Mouse (Mus musculus) forebrain, embryonic 13.5 days (tissue): ENCODE measurements around the gene Phactr2. TPM values are rescaled to one million over a fixed set of nuclear protein-coding genes. Genes with fewer than 3 reads are reported as not detected.

Experiments used
- ATAC-seq: fragments of 200-750 bp; cut with Nextera tagmentation; 2 replicates; pipeline ENCODE4 v1.8.0; 2017
- H3K27ac ChIP-seq: fragments of 300-500 bp; sonication (generic); 2 replicates; pipeline ENCODE4 v1.5.1; 2015; ENCODE audit warnings: inconsistent platforms, mild to moderate bottlenecking, moderate library complexity
- H3K27me3 ChIP-seq: fragments of 300-500 bp; sonication (generic); 2 replicates; pipeline ENCODE4 v1.6.1; 2015; ENCODE audit warnings: mild to moderate bottlenecking, inconsistent platforms
- H3K36me3 ChIP-seq: fragments of 300-500 bp; sonication (generic); 2 replicates; pipeline ENCODE4 v1.6.1; 2015; ENCODE audit warnings: mild to moderate bottlenecking, inconsistent platforms; ENCODE audit not compliant: poor library complexity, severe bottlenecking
- H3K4me1 ChIP-seq: fragments of 300-500 bp; sonication (generic); 2 replicates; pipeline ENCODE4 v1.6.1; 2015; ENCODE audit warnings: inconsistent platforms
- H3K4me2 ChIP-seq: fragments of 300-500 bp; sonication (generic); 2 replicates; pipeline ENCODE4 v1.6.1; 2015; ENCODE audit warnings: inconsistent platforms, mild to moderate bottlenecking, moderate library complexity
- H3K4me3 ChIP-seq: fragments of 300-500 bp; sonication (generic); 2 replicates; pipeline ENCODE4 v1.5.1; 2015; ENCODE audit warnings: mild to moderate bottlenecking, inconsistent platforms
- H3K9ac ChIP-seq: fragments of 300-500 bp; sonication (generic); 2 replicates; pipeline ENCODE4 v1.6.1; 2015; ENCODE audit warnings: mild to moderate bottlenecking, inconsistent platforms
- H3K9me3 ChIP-seq: fragments of 300-500 bp; sonication (generic); replicated peaks from 2 replicates; pipeline ENCODE4 v1.6.1; 2016; ENCODE audit warnings: inconsistent platforms
- WGBS: fragments of 180-500 bp; shearing (Covaris S2); methylation state at CpG from one replicate; pipeline ENCODE4 v1.1.7; 2015; 5-methylcytosine and 5-hydroxymethylcytosine counted together
- polyA plus RNA-seq: library from polyadenylated mRNA; unstranded; fragments of >200 nt; fragmentation: Nextera tagmentation; extraction: Ambion mirVana; gene quantifications from 2 replicates; pipeline ENCODE4 v1.2.1, GENCODE M21; 2015

Gene Phactr2
- polyA plus RNA-seq, 1 experiment from 2014 or later: 8.5 TPM

DNA sequence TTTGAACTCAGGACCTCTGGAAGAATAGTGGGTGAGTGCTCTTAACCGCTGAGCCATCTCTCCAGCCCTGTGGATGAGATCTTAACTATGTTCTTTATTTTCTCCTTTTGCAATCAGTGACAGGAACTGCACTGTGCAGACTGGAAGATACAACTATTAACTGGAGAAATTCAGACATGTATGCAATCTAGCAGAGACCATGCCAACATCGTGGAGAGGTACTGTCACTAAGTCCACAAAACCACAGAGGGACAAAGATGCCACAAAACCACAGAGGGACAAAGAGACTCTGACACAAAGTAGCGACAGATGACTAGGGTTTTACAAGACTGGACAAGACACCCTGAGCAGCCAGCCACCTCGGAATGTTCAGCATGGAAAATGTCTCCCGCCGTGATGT, 30.6 kb downstream of the Phactr2 start:
- WGBS: 88% methylated on average over 6 of the region's 6 CpGs
- no peak overlapping the region for H3K4me2 ChIP-seq
- H3K9me3 ChIP-seq: no peaks in the 10 kb centered on the region
- no peaks in the 10 kb centered on the region for H3K27me3 ChIP-seq
- no peaks in the 10 kb centered on the region for H3K36me3 ChIP-seq
- no peak overlapping the region for H3K27ac ChIP-seq
- H3K9ac ChIP-seq: no peak overlapping the region
- H3K4me3 ChIP-seq: no peak overlapping the region
- ATAC-seq: no peak
- 0 out of 2 replicates have a peak, but pooled peaks cover 6% of the 10 kb centered on the region for H3K4me1 ChIP-seq

- no peaks in the 10 kb centered on the region for H3K9me3 ChIP-seq
- H3K27me3 ChIP-seq: no peaks in the 10 kb centered on the region
- H3K9ac ChIP-seq: no peak overlapping the region
- 82% methylated on average over 4 of the region's 4 CpGs for WGBS
- H3K4me1 ChIP-seq: no peaks in the 10 kb centered on the region
- H3K27ac ChIP-seq: no peak overlapping the region
- H3K4me3 ChIP-seq: no peak overlapping the region
- H3K36me3 ChIP-seq: no peaks in the 10 kb centered on the region
- no peak for ATAC-seq
- no peak overlapping the region for H3K4me2 ChIP-seq
These were observed 33.9 kb downstream of the Phactr2 start for GRCm38 (mm10) chr10:13440292-13440691.

- no peaks in the 10 kb centered on the region for H3K36me3 ChIP-seq
- 60% methylated on average over 10 of the region's 10 CpGs for WGBS
- H3K9ac ChIP-seq: no peak overlapping the region
- H3K27me3 ChIP-seq: no peaks in the 10 kb centered on the region
- no peak for ATAC-seq
- no peak overlapping the region for H3K4me3 ChIP-seq
- H3K27ac ChIP-seq: no peak overlapping the region
- no peaks in the 10 kb centered on the region for H3K4me1 ChIP-seq
- H3K9me3 ChIP-seq: no peaks in the 10 kb centered on the region
- no peak overlapping the region for H3K4me2 ChIP-seq
These were observed 35.9 kb downstream of the Phactr2 start for GRCm38 (mm10) chr10:13438118-13438821.

- Histone ChIP-seq H3K27ac (no peak overlapping the region), H3K9me3 (no peaks in the 10 kb centered on the region), H3K4me2 (no peak overlapping the region), H3K4me1 (peaks cover 10% of the 10 kb centered on the region), H3K36me3 (no peaks in the 10 kb centered on the region), H3K27me3 (no peaks in the 10 kb centered on the region), H3K4me3 (no peak overlapping the region), H3K9ac (no peak overlapping the region)
- ATAC-seq: no peak
- 93% methylated on average over 9 of the region's 9 CpGs for WGBS
These were observed 37.2 kb downstream of the Phactr2 start for GRCm38 (mm10) chr10:13437011-13437410.

- no peaks in the 10 kb centered on the region for H3K27me3 ChIP-seq
- no peak for ATAC-seq
- no peak overlapping the region for H3K4me2 ChIP-seq
- H3K4me3 ChIP-seq: no peak overlapping the region
- H3K9ac ChIP-seq: no peak overlapping the region
- H3K9me3 ChIP-seq: no peaks in the 10 kb centered on the region
- peaks cover 20% of the 10 kb centered on the region for H3K4me1 ChIP-seq
- H3K27ac ChIP-seq: no peak overlapping the region
- no peaks in the 10 kb centered on the region for H3K36me3 ChIP-seq
- 20% methylated on average over 7 of the region's 7 CpGs for WGBS
These were observed 41.2 kb downstream of the Phactr2 start for GRCm38 (mm10) chr10:13433016-13433415.

- no peaks in the 10 kb centered on the region for H3K36me3 ChIP-seq
- no peak overlapping the region for H3K9ac ChIP-seq
- 18% methylated on average over 8 of the region's 8 CpGs for WGBS
- no peaks in the 10 kb centered on the region for H3K27me3 ChIP-seq
- H3K9me3 ChIP-seq: no peaks in the 10 kb centered on the region
- no peak for ATAC-seq
- peaks cover 20% of the 10 kb centered on the region for H3K4me1 ChIP-seq
- H3K27ac ChIP-seq: no peak overlapping the region; the same call in 1 of the 2 replicates
- no peak overlapping the region for H3K4me3 ChIP-seq
- no peak overlapping the region for H3K4me2 ChIP-seq
These were observed 42.3 kb downstream of the Phactr2 start for GRCm38 (mm10) chr10:13431641-13432540.

DNA sequence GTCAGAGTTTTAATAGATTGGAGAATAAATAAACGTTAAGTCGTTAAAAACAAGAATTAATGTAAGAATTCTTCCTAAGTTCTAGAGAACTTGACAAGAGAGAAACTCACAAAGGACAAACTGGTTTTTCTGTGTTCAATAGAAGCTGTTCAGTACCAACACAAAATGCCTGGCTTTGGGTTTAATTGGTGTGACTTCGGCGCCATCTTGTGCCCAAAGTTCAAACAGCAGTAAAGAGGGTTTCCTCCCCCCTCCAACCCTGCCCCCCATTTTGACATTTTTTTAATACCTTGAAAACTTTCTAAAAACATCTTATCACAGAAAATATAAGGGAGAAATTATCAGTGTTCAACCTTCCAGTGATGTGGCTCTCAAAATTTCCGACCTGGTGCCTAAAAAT, 44.4 kb downstream of the Phactr2 start:
- Histone ChIP-seq H3K9me3 (no peaks in the 10 kb centered on the region), H3K27me3 (no peaks in the 10 kb centered on the region), H3K4me1 (peaks cover 20% of the 10 kb centered on the region), H3K4me3 (no peak overlapping the region), H3K4me2 (no peak overlapping the region), H3K27ac (no peak overlapping the region), H3K9ac (no peak overlapping the region), H3K36me3 (no peaks in the 10 kb centered on the region)
- 13% methylated on average over 5 of the region's 5 CpGs for WGBS
- peak; percentile 66 for ATAC-seq

DNA sequence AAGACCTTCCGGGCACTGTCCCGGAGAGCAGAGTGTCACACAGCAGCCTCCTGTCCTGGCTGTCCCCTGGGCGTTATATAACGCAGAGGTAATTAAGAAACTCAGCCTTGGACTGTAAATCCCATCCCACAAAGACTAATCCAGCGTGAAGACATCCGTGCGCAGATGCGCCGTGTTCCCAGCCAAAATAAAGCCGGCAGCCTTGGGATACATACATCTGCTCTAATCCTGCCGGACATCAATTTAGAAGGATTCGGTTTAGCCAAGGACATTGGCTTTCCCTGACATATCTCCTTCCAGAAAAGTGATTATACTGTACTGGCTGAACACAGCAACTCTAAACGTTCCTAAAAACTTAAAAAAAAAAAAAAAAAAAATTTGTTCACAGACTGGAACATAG, 45.0 kb downstream of the Phactr2 start:
- no peak overlapping the region for H3K27ac ChIP-seq
- no peaks in the 10 kb centered on the region for H3K36me3 ChIP-seq
- peak overlapping the region; percentile 40 for H3K4me2 ChIP-seq
- peak; percentile 61 for ATAC-seq
- H3K4me3 ChIP-seq: no peak overlapping the region
- peaks cover 20% of the 10 kb centered on the region for H3K4me1 ChIP-seq
- WGBS: 6% methylated on average over 13 of the region's 13 CpGs
- no peaks in the 10 kb centered on the region for H3K9me3 ChIP-seq
- no peaks in the 10 kb centered on the region for H3K27me3 ChIP-seq
- no peak overlapping the region for H3K9ac ChIP-seq

- Histone ChIP-seq H3K9me3 (no peaks in the 10 kb centered on the region), H3K36me3 (no peaks in the 10 kb centered on the region), H3K4me2 (no peak overlapping the region), H3K27ac (no peak overlapping the region), H3K4me3 (no peak overlapping the region), H3K4me1 (peaks cover 20% of the 10 kb centered on the region), H3K27me3 (no peaks in the 10 kb centered on the region), H3K9ac (no peak overlapping the region)
- 0 out of 2 replicates have a peak, but pooled peaks have one; percentile 10 for ATAC-seq
- 78% methylated on average over 7 of the region's 7 CpGs for WGBS
These were observed 45.7 kb downstream of the Phactr2 start for GRCm38 (mm10) chr10:13428536-13428935.

DNA sequence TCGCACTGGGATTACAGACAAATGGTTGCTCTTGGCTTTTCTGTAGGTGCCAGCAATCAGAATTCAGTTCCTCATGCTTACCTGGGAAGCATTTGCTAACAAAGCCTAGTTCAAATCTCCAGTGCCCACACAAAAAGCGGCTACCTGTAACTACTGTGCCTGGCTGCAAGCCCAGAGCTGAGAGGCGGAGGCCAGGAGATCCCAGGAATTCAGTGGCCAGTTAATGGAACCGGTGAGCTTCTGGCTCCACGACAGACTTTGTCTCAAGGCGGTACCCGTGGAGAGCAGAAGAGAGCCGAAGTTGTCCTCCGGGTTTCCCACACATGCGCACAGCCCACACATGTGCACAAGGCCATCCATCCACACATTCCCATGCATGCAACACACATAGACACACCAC, 46.6 kb downstream of the Phactr2 start:
- Histone ChIP-seq H3K27ac (no peak overlapping the region), H3K4me2 (no peak overlapping the region), H3K4me1 (peaks cover 15% of the 10 kb centered on the region), H3K9ac (no peak overlapping the region), H3K36me3 (no peaks in the 10 kb centered on the region), H3K9me3 (no peaks in the 10 kb centered on the region), H3K4me3 (no peak overlapping the region), H3K27me3 (no peaks in the 10 kb centered on the region)
- 69% methylated on average over 10 of the region's 10 CpGs for WGBS
- no peak for ATAC-seq

DNA sequence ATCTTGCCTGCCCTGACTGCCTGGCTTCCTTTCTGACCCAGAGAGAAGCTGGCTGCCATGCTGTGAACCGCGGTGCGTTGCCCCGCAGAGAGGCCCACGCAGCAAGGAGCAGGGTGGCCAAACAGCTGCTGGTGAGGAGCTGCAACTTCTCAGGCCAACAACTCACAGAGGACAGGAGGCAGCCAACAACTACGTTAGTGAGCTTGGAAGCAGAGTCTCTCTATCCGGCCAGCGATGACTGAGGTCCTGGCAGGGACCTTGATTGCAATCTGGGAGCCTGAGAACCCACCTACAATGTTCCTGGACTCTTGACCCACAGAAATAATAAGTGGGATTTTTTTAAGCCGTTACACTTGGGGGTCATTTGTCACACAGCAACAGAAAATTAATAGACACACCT, 49.0 kb downstream of the Phactr2 start:
- no peak overlapping the region for H3K27ac ChIP-seq
- no peaks in the 10 kb centered on the region for H3K36me3 ChIP-seq
- 95% methylated on average over 9 of the region's 9 CpGs for WGBS
- ATAC-seq: no peak
- H3K4me3 ChIP-seq: no peak overlapping the region
- no peak overlapping the region for H3K9ac ChIP-seq
- H3K4me1 ChIP-seq: peaks cover 9% of the 10 kb centered on the region
- no peak overlapping the region for H3K4me2 ChIP-seq
- no peaks in the 10 kb centered on the region for H3K9me3 ChIP-seq
- no peaks in the 10 kb centered on the region for H3K27me3 ChIP-seq

- Histone ChIP-seq H3K9me3 (no peaks in the 10 kb centered on the region), H3K9ac (no peak overlapping the region), H3K27ac (no peak overlapping the region), H3K27me3 (no peaks in the 10 kb centered on the region), H3K4me2 (no peak overlapping the region), H3K4me1 (peaks cover 9% of the 10 kb centered on the region), H3K4me3 (no peak overlapping the region), H3K36me3 (no peaks in the 10 kb centered on the region)
- WGBS: 91% methylated on average over 17 of the region's 17 CpGs
- ATAC-seq: no peak
These were observed 49.7 kb downstream of the Phactr2 start for GRCm38 (mm10) chr10:13424508-13424907.
